Mouse (Mus musculus): Measurements from ENCODE around the gene Vmn1r203. TPM values are rescaled to one million over a fixed set of nuclear protein-coding genes. Genes with fewer than 3 reads are reported as not detected.

Vmn1r203 gene
- under 1 TPM; 0.06 to 0.32 TPM for polyA plus RNA-seq (2017; shearing (Covaris generic))

DNA sequence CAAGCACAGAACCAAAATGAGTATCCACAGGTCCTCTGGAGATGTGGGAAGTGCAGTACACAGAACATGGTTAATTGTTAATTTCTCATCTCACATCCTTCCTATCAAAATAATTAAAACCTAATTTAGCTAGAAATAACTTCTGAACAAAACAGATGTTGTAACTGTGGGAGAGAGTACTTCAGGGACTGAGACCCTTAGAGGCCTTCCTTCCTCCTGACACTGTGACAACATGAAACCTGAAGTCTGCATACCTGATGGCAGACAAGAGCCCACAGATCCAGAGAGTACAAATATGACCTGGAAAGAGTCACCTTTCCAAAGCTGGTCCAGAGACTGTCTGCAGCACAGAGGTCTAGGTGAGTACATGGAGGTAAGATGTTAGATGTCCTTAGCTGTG is at the start of gene Vmn1r203:
Vmn1r203 (plus strand) TSS at position 301 of the 400 bp plus-strand sequence.

DNA sequence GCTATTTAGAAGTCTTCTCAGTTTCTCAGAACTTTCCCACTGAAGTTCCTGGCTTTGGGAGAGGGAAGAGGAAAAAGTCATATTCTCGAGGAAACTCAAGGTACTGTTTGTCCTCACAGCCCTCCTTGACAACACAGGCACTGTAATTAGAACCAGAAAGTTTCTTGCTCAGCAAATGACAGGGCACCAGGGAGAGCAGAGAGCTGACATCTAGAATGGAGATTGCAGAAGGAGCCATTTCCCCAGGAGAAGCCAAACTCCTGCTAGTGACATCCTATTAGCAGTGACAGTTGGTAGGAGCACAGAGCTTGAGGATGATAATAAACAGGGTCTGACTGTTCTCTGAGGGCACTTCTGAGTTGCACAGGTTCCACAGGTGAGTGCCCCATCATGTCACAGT is 46.3 kb upstream of the Vmn1r203 start, which contains the start of gene Vmn1r201:
Vmn1r201 (plus strand) TSS at position 301 of the 400 bp plus-strand sequence.

DNA sequence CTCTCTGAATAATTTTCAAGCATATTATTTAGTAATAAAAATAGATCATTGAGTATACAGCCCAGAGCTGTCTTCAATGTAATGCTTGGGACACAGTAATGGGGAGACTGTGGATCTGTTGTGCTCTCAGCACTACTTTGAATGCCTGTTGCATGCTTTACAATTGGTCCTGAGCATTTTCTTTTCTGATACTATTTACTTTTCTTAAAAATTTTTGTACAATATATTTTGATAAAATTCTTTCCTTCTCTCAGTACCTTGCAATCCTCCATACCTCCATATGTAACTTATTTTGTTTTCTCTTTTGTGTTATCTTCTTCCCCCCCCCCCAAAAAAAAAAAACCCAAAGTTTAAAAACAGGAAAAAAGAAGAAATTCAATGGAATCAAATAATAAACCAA is 12.6 kb upstream of the Vmn1r203 start, which contains the start of gene Vmn1r202:
Vmn1r202 (minus strand) TSS at position 101 of the 400 bp plus-strand sequence.

DNA sequence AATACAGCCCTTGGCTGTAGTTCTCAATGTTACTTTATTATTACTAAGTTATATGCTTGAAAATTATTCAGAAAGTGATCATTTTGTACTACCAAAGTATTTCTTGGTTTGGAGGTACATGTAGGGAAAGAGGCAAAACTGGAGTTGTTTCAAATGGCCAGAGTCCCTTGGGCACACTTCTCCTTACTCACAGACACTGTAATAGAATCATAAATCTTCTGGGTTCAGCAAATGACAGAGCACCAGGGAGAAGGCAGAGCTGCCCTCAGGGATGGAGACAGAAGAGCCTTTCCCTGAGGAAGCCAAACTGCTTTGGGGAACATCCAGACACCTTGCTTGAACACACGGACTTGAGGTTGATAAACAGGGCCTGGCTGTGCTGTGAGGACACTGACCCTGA is 35.0 kb downstream of the Vmn1r203 start, which contains the start of gene Vmn1r204:
Vmn1r204 (plus strand) TSS at position 301 of the 400 bp plus-strand sequence.

Other genes starting within 250 kb of the Vmn1r203 start
- gene Vmn1r195, start 247.6 kb upstream of the Vmn1r203 start, polyA plus RNA-seq (2017; shearing (Covaris generic)) = not detected
- gene Vmn1r196, start 228.2 kb upstream of the Vmn1r203 start, polyA plus RNA-seq (2017; shearing (Covaris generic)) = not detected
- under 1 TPM; 0.08 to 0.11 TPM for gene Vmn1r197, start 193.5 kb upstream of the Vmn1r203 start, polyA plus RNA-seq (2017; shearing (Covaris generic))
- not detected for gene Vmn1r198, start 167.8 kb upstream of the Vmn1r203 start, polyA plus RNA-seq (2017; shearing (Covaris generic))
- gene Vmn1r199, start 138.3 kb upstream of the Vmn1r203 start, polyA plus RNA-seq (2017; shearing (Covaris generic)) = not detected
- not detected for gene Vmn1r200, start 127.7 kb upstream of the Vmn1r203 start, polyA plus RNA-seq (2017; shearing (Covaris generic))
- not detected for gene Vmn1r201, start 46.2 kb upstream of the Vmn1r203 start, polyA plus RNA-seq (2017; shearing (Covaris generic))
- gene Vmn1r202, start 12.7 kb upstream of the Vmn1r203 start, polyA plus RNA-seq (2017; shearing (Covaris generic)) = under 1 TPM; 0.02 to 0.17 TPM
- gene Vmn1r204, start 35.1 kb downstream of the Vmn1r203 start, polyA plus RNA-seq (2017; shearing (Covaris generic)) = under 1 TPM in 1 of 2 experiments, not detected in 1; 0.06 TPM
- gene Vmn1r205, start 74.9 kb downstream of the Vmn1r203 start, polyA plus RNA-seq (2017; shearing (Covaris generic)) = not detected
- gene Vmn1r206, start 106.1 kb downstream of the Vmn1r203 start, polyA plus RNA-seq (2017; shearing (Covaris generic)) = under 1 TPM in 1 of 2 experiments, not detected in 1; 0.14 TPM
- not detected for gene Vmn1r207-ps, start 211.5 kb downstream of the Vmn1r203 start, polyA plus RNA-seq (2017; shearing (Covaris generic))